Comparison of ENCODE assay signal across 8 mouse cellular contexts in the genomic region with DNA sequence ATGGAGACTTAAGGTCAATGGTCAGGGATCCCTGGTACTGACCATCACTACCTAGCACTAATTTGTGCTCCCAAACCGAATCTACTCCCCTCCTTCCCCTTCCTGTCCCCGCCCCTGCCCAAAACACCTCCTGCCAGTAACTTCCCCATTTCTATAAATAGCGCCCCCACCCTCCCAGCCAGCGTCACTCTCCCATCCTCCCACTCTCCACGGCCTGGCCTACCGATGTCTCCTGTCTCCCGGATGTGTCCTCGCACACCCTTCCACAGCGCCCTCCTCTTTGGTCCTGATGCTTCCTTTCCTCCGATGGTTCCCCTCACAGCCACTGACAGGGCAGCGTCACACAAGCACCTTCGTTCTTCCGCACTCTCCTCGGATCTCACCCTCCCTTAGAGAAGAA. TPM values are rescaled to one million over a fixed set of nuclear protein-coding genes. Genes with fewer than 3 reads are reported as not detected.
DNase-seq lines count a peak whose midpoint lies in the region; ATAC-seq and TF ChIP-seq lines count a peak whose summit lies in the region.

No protein-coding gene starts in this region.

- peaks cover 6% of the 10 kb centered on the region for H3K4me1 ChIP-seq in ES-Bruce4 (ENCODE audit: control insufficient read depth, insufficient read depth, low read length)
- peaks cover 3% of the 10 kb centered on the region; the same call in 1 of the 2 replicates for H3K4me1 ChIP-seq in lung, postnatal 0 days (ENCODE audit: insufficient read depth, low read depth, low read length)
- peaks cover 4% of the 10 kb centered on the region for H3K4me1 ChIP-seq in stomach, embryonic 14.5 days (ENCODE audit: control insufficient read depth, insufficient read depth, low read length)

- intact Hi-C loops in gastrocnemius, postnatal 36 days (cut with DNase I): loop anchor here (5.0 kb wide), 1 partner anchor 33 kb away; no protein-coding TSS in a partner anchor

- no peaks in the 10 kb centered on the region for H3K27me3 ChIP-seq in ES-Bruce4 (ENCODE audit: control insufficient read depth, insufficient read depth, low read length, poor library complexity, severe bottlenecking)
- H3K27me3 ChIP-seq in lung, postnatal 0 days (replicated peaks; ENCODE audit: insufficient read depth, low read length): no peaks in the 10 kb centered on the region
- H3K27me3 ChIP-seq in stomach, embryonic 14.5 days (ENCODE audit: control insufficient read depth, insufficient read depth, low read length): no peaks in the 10 kb centered on the region

- H3K4me2 ChIP-seq in lung, postnatal 0 days (replicated peaks; ENCODE audit: low read depth, low read length): no peak overlapping the region
- H3K4me2 ChIP-seq in stomach, embryonic 14.5 days (replicated peaks; ENCODE audit: low read depth, low read length): no peak overlapping the region

- H3K36me3 ChIP-seq in ES-Bruce4 (ENCODE audit: control insufficient read depth, insufficient read depth, low read length, poor library complexity, severe bottlenecking): no peaks in the 10 kb centered on the region
- no peaks in the 10 kb centered on the region for H3K36me3 ChIP-seq in lung, postnatal 0 days (ENCODE audit: insufficient read depth, low read length)
- no peaks in the 10 kb centered on the region for H3K36me3 ChIP-seq in stomach, embryonic 14.5 days (ENCODE audit: control insufficient read depth, insufficient read depth, low read length)

- no peak overlapping the region for H3K4me3 ChIP-seq in ES-Bruce4 (ENCODE audit: low read depth, low read length)
- H3K4me3 ChIP-seq in lung, postnatal 0 days (ENCODE audit: low read depth, low read length): no peak overlapping the region
- H3K4me3 ChIP-seq in stomach, embryonic 14.5 days (ENCODE audit: low read depth, low read length): no peak overlapping the region

- WGBS in lung, postnatal 0 days: 16% methylated on average over 12 of the region's 14 CpGs
- 28% methylated on average over 14 of the region's 14 CpGs for WGBS in stomach, embryonic 14.5 days

- H3K27ac ChIP-seq in ES-Bruce4 (ENCODE audit: insufficient read depth, low read length): no peak overlapping the region
- no peak overlapping the region for H3K27ac ChIP-seq in lung, postnatal 0 days (ENCODE audit: low read length)
- no peak overlapping the region for H3K27ac ChIP-seq in stomach, embryonic 14.5 days (ENCODE audit: low read length)

- H3K9ac ChIP-seq in ES-Bruce4 (ENCODE audit: low read depth, poor library complexity, severe bottlenecking): no peak overlapping the region
- no peak overlapping the region for H3K9ac ChIP-seq in lung, postnatal 0 days (replicated peaks; ENCODE audit: low read depth)
- H3K9ac ChIP-seq in stomach, embryonic 14.5 days (replicated peaks; ENCODE audit: low read depth, low read length): no peak overlapping the region

- peak; percentile 86 for ATAC-seq in frontal cortex, adult (ENCODE audit: low TSS enrichment)
- ATAC-seq in lung, postnatal 0 days: peak; percentile 69
- peak; percentile 15; the same call in 1 of the 2 replicates for ATAC-seq in stomach, embryonic 14.5 days (ENCODE audit: insufficient number of reproducible peaks, insufficient read depth, low FRiP score, low read depth)

- no peak for TF ChIP-seq EP300 in ES-Bruce4 (IDR thresholded peaks at IDR 0.05; ENCODE audit: insufficient read depth, low read depth, low read length)
- no peak for TF ChIP-seq EP300 in lung, postnatal 0 days (IDR thresholded peaks at IDR 0.05)

- no peaks in the 10 kb centered on the region for H3K9me3 ChIP-seq in ES-Bruce4 (replicated peaks; ENCODE audit: control insufficient read depth, insufficient read depth, low read length, poor library complexity, severe bottlenecking)
- H3K9me3 ChIP-seq in lung, postnatal 0 days (ENCODE audit: low read length): no peaks in the 10 kb centered on the region
- H3K9me3 ChIP-seq in stomach, embryonic 14.5 days (ENCODE audit: control insufficient read depth, low read depth, low read length): no peaks in the 10 kb centered on the region

- no peak for DNase-seq in frontal cortex, postnatal 25 days (ENCODE audit: low spot score in 2 of 2)
- DNase-seq in gastrocnemius, postnatal 36 days: peak; percentile 25 to 53
- DNase-seq in kidney, adult 18-20 months: peak; percentile 51
- peak; percentile 82 for DNase-seq in lung, postnatal 0 days (ENCODE audit: low spot score)
- no peak for DNase-seq in cerebellum, adult 18-20 months

- TF ChIP-seq POLR2A in ES-Bruce4 (IDR thresholded peaks at IDR 0.05; ENCODE audit: insufficient read depth, low read length): no peak

- peak; percentile 2 for TF ChIP-seq CTCF in ES-Bruce4 (IDR thresholded peaks at IDR 0.05; ENCODE audit: low read depth, low read length)
- TF ChIP-seq CTCF in lung, postnatal 0 days (IDR thresholded peaks at IDR 0.05): peak; percentile 24; the same call in 1 of the 2 replicates

RNA-seq across cellular contexts. Expression of a gene that starts 39.9 kb away (rescaled TPM):
- 5.9 and 7.7 TPM in 2 replicates for polyA plus RNA-seq in ES-Bruce4 (2011; ENCODE audit: insufficient read depth, insufficient read length, low read depth, missing spikeins)
- 1 to 10 TPM; 7.1 to 9.7 TPM for total RNA-seq in gastrocnemius, postnatal 36 days (2021)
- 10.9 and 15.3 TPM in 2 replicates for polyA plus RNA-seq in lung, postnatal 0 days (2015; fragmentation: Nextera tagmentation; extraction: Ambion mirVana)
- polyA plus RNA-seq in stomach, embryonic 14.5 days (2014; fragmentation: Nextera tagmentation; extraction: Ambion mirVana): 7.1 and 8.2 TPM in 2 replicates

Comparison
In these comparisons a context has a peak if more than half of its experiments do, and no peak if none do; other contexts are left out.
1. ATAC-seq: peak in every context shown above with its lines; median percentile 86 in frontal cortex, adult; 69 in lung, postnatal 0 days; 15 in stomach, embryonic 14.5 days.
2. DNase-seq: peak in gastrocnemius, postnatal 36 days (2 of 2), kidney, adult 18-20 months (single experiment) and lung, postnatal 0 days (single experiment); none in frontal cortex, postnatal 25 days (0 of 2) and cerebellum, adult 18-20 months (0 of 2).